Mouse (Mus musculus) heart, embryonic 15.5 days (tissue): ENCODE measurements at regions not wholly inside any gene's neighbourhood (a gene's known extent, or its start where the extent isn't known, plus 50 kb on each side); places are given as distances from the start of the nearest gene placed in this dataset.
"Not testable (repeated sequence)": the region's sequence is repeated elsewhere in the genome, so short reads cannot be mapped to it uniquely, and the experiment has no call there.

Experiments
- ATAC-seq: fragments of 200-750 bp; cut with Nextera tagmentation; replicated peaks from 2 replicates; pipeline ENCODE4 v1.8.0; 2017; ENCODE audit warnings: low read depth, moderate TSS enrichment; ENCODE audit not compliant: insufficient number of reproducible peaks, insufficient read depth, low FRiP score
- H3K27ac ChIP-seq: fragments of 300-500 bp; sonication (generic); 2 replicates; pipeline ENCODE4 v1.5.1; 2015; ENCODE audit warnings: mild to moderate bottlenecking, inconsistent platforms
- H3K27me3 ChIP-seq: fragments of 300-500 bp; sonication (generic); 2 replicates; pipeline ENCODE4 v1.6.1; 2015; ENCODE audit warnings: inconsistent platforms
- H3K36me3 ChIP-seq: fragments of 300-500 bp; sonication (generic); 2 replicates; pipeline ENCODE4 v1.6.1; 2015; ENCODE audit warnings: mild to moderate bottlenecking, inconsistent platforms
- H3K4me1 ChIP-seq: fragments of 300-500 bp; sonication (generic); replicated peaks from 2 replicates; pipeline ENCODE4 v1.6.1; 2015; ENCODE audit warnings: inconsistent platforms
- H3K4me2 ChIP-seq: fragments of 300-500 bp; sonication (generic); 2 replicates; pipeline ENCODE4 v1.6.1; 2015; ENCODE audit warnings: inconsistent platforms, mild to moderate bottlenecking, moderate library complexity
- H3K4me3 ChIP-seq: fragments of 300-500 bp; sonication (generic); 2 replicates; pipeline ENCODE4 v1.5.1; 2015; ENCODE audit warnings: mild to moderate bottlenecking, inconsistent platforms
- H3K9ac ChIP-seq: fragments of 300-500 bp; sonication (generic); 2 replicates; pipeline ENCODE4 v1.6.1; 2015; ENCODE audit warnings: mild to moderate bottlenecking, inconsistent platforms
- H3K9me3 ChIP-seq: fragments of 300-500 bp; sonication (generic); replicated peaks from 2 replicates; pipeline ENCODE4 v1.6.1; 2016; ENCODE audit warnings: inconsistent platforms
- WGBS: fragments of 180-500 bp; shearing (Covaris S2); methylation state at CpG from one replicate; pipeline ENCODE4 v1.1.7; 2015; ENCODE audit warnings: mixed read lengths; 5-methylcytosine and 5-hydroxymethylcytosine counted together

- no peak for ATAC-seq
- no peaks in the 10 kb centered on the region for H3K9me3 ChIP-seq
- WGBS, result 69% methylated on average over 3 of the region's 3 CpGs
- no peaks in the 10 kb centered on the region for H3K36me3 ChIP-seq
- no peaks in the 10 kb centered on the region for H3K27me3 ChIP-seq
- H3K4me3 ChIP-seq, result no peak overlapping the region
- H3K4me2 ChIP-seq, result no peak overlapping the region
- H3K27ac ChIP-seq, result no peak overlapping the region
- H3K9ac ChIP-seq, result no peak overlapping the region
- peaks cover 7% of the 10 kb centered on the region; the same call in 1 of the 2 replicates for H3K4me1 ChIP-seq
Measured at GRCm38 (mm10) chr14:104731319-104731995, 209.0 kb upstream of the Rnf219 start.

DNA sequence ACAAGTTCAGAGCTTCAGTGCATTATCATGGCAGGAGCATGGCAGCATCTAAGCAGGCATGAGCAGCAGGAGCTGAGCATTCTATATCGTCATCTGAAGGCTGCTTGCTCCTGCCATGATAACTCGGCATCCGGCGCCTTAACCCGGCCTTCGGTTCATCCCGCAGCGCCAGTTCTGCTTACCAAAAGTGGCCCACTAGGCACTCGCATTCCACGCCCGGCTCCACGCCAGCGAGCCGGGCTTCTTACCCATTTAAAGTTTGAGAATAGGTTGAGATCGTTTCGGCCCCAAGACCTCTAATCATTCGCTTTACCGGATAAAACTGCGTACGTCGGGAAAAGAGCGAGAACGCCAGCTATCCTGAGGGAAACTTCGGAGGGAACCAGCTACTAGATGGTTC, 193.2 kb upstream of the Rnf219 start:
- not testable (repeated sequence) for H3K27me3 ChIP-seq, H3K36me3 ChIP-seq, H3K9ac ChIP-seq, H3K9me3 ChIP-seq, H3K4me3 ChIP-seq, H3K4me2 ChIP-seq, H3K4me1 ChIP-seq, H3K27ac ChIP-seq, ATAC-seq
- 77% methylated on average over 24 of the region's 24 CpGs for WGBS

GRCm38 (mm10) chr14:104702283-104702893, 179.9 kb upstream of the Rnf219 start:
- Histone ChIP-seq H3K9ac (no peak overlapping the region), H3K27me3 (no peaks in the 10 kb centered on the region), H3K27ac (no peak overlapping the region), H3K4me2 (no peak overlapping the region), H3K4me1 (no peaks in the 10 kb centered on the region), H3K4me3 (no peak overlapping the region), H3K9me3 (no peaks in the 10 kb centered on the region), H3K36me3 (no peaks in the 10 kb centered on the region)
- no peak for ATAC-seq
- 83% methylated on average over 8 of the region's 8 CpGs for WGBS

DNA sequence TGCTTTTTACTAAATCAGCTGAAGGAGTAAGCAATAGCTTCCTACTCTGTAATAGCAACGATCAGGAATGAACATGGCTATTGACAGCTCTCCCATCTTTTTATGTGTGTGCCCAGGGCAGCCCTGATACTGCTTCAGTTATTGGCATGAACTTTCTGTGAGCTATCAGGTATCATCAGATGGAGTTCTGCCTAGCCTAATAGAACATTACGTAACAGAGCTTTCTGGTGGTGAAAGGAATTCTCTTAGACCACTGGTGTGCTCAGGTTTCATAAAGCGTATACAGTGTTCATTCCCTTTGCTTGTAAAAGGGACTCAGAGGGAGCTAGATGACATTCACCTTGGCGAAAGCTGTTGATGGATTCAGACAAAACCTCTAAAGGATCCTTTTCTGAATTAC, 176.5 kb upstream of the Rnf219 start:
- H3K27me3 ChIP-seq, result no peaks in the 10 kb centered on the region
- no peaks in the 10 kb centered on the region for H3K9me3 ChIP-seq
- no peak overlapping the region for H3K4me2 ChIP-seq
- H3K36me3 ChIP-seq, result no peaks in the 10 kb centered on the region
- ATAC-seq, result no peak
- no peaks in the 10 kb centered on the region for H3K4me1 ChIP-seq
- H3K4me3 ChIP-seq, result no peak overlapping the region
- H3K27ac ChIP-seq, result no peak overlapping the region
- H3K9ac ChIP-seq, result no peak overlapping the region
- WGBS, result 69% methylated on average over 4 of the region's 4 CpGs

DNA sequence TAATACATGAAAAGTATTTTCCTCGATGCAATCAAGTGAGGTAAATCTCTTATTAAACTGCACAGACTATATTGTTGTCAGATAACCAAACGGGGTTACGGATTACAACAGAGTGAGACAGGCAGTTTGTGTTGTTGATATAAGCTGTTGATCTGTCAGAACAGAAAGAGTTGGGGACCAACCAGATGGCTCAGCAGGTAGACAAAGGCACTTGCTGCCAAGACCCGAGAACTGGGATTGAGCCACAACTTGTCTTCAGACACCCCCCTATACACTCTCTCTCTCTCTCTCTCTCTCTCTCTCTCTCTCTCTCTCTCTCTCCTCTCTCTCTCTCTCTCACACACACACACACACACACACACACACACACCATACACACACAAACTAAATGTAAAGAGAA, 172.7 kb upstream of the Rnf219 start:
- 70% methylated on average over 4 of the region's 4 CpGs for WGBS
- no peak for ATAC-seq

DNA sequence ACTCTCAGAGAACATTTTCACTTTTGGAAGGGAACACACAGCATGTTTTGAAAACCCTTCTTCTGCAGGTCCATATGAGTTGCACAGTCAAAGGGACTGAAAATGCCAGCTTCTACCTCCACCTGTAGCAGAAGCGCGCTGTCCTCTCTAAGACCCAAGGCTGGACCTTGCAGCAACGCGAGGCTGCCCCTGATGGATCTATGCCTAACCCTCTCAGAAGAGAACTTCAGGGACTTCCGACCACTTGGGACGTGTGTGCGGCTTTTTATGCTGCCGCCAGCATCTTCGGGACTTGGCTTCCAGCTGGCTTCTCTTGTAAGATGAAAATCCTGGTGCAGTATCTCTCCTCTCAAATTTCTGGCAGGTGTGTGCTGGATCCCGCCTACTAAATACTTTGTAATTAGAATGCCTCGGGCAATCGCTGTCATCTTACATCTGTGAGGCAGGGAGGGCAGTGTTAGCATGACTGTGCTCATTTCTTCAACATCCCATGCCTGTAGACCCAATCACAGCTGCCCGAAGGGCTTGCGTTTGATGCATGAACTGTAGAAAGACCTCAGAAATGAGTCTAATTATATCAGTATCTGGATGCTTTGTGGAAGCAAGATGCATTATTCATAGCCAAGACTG, 171.8 kb upstream of the Rnf219 start:
- no peaks in the 10 kb centered on the region for H3K27me3 ChIP-seq
- no peak overlapping the region for H3K4me2 ChIP-seq
- no peaks in the 10 kb centered on the region for H3K9me3 ChIP-seq
- H3K9ac ChIP-seq, result no peak overlapping the region
- WGBS, result 80% methylated on average over 14 of the region's 14 CpGs
- no peak for ATAC-seq
- no peak overlapping the region for H3K4me3 ChIP-seq
- H3K36me3 ChIP-seq, result no peaks in the 10 kb centered on the region
- H3K4me1 ChIP-seq, result no peaks in the 10 kb centered on the region
- no peak overlapping the region for H3K27ac ChIP-seq

More for the DNA sequence above, 172.7 kb upstream of the Rnf219 start:
- H3K4me2 ChIP-seq, result no peak overlapping the region
- H3K9ac ChIP-seq, result no peak overlapping the region
- no peaks in the 10 kb centered on the region for H3K27me3 ChIP-seq
- H3K4me3 ChIP-seq, result no peak overlapping the region
- H3K36me3 ChIP-seq, result no peaks in the 10 kb centered on the region
- no peak overlapping the region for H3K27ac ChIP-seq
- no peaks in the 10 kb centered on the region for H3K9me3 ChIP-seq
- no peaks in the 10 kb centered on the region for H3K4me1 ChIP-seq

DNA sequence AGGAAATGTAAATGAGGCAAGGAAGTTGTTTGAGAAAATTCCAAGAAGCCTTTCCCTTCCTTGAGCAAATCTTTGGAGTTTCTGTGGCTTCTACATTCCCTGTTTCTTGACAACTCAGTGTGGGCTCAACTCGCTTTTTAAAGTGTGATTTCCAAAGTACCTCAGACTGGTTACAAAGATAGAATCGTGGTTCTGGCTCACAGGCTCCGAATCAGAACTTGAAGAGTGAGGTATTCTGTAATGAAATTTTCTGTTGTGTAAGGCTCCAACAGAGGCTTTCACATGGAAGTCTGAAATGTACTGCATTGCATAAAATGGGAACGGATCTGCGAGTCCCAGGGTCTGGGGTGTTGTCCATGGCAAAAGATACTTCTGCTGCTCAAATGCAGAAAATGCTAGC, 170.2 kb upstream of the Rnf219 start:
- ATAC-seq, result no peak
- Histone ChIP-seq H3K4me3 (no peak overlapping the region), H3K4me2 (no peak overlapping the region), H3K36me3 (no peaks in the 10 kb centered on the region), H3K4me1 (no peaks in the 10 kb centered on the region), H3K9ac (no peak overlapping the region), H3K9me3 (no peaks in the 10 kb centered on the region), H3K27me3 (no peaks in the 10 kb centered on the region), H3K27ac (no peak overlapping the region)
- WGBS, result 85% methylated on average over 5 of the region's 5 CpGs

- no peak overlapping the region for H3K4me2 ChIP-seq
- no peak for ATAC-seq
- no peak overlapping the region for H3K4me3 ChIP-seq
- no peaks in the 10 kb centered on the region for H3K4me1 ChIP-seq
- no peaks in the 10 kb centered on the region for H3K27me3 ChIP-seq
- H3K36me3 ChIP-seq, result no peaks in the 10 kb centered on the region
- H3K9ac ChIP-seq, result no peak overlapping the region
- H3K27ac ChIP-seq, result no peak overlapping the region
- no peaks in the 10 kb centered on the region for H3K9me3 ChIP-seq
- 75% methylated on average over 3 of the region's 3 CpGs for WGBS
Measured at GRCm38 (mm10) chr14:104688440-104688839, 166.0 kb upstream of the Rnf219 start.

DNA sequence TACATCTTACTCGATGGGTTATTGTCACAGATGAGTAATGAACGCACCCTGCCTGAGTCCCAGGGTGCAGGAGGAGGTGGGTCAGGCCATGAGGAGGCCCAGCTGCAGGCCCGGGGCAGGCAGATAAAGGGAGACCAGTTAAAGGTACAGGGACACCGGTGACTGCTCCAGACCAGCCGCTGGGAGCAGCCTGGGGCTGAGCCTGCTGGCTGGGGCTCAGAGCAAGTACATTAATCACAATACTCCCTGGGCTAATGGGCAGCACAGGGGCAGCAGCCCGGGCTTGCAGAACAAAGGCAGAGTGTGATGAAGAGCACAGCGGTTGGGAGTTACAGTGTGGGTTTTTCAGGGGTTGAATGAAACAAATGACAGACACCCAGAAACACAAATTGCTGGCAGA, 154.4 kb upstream of the Rnf219 start:
- 19% methylated on average over 7 of the region's 7 CpGs for WGBS
- Histone ChIP-seq H3K4me3 (no peak overlapping the region), H3K9me3 (no peaks in the 10 kb centered on the region), H3K4me1 (no peaks in the 10 kb centered on the region), H3K36me3 (no peaks in the 10 kb centered on the region), H3K9ac (no peak overlapping the region), H3K27me3 (no peaks in the 10 kb centered on the region), H3K27ac (no peak overlapping the region), H3K4me2 (no peak overlapping the region)
- peak; percentile 53; the same call in 1 of the 2 replicates for ATAC-seq

DNA sequence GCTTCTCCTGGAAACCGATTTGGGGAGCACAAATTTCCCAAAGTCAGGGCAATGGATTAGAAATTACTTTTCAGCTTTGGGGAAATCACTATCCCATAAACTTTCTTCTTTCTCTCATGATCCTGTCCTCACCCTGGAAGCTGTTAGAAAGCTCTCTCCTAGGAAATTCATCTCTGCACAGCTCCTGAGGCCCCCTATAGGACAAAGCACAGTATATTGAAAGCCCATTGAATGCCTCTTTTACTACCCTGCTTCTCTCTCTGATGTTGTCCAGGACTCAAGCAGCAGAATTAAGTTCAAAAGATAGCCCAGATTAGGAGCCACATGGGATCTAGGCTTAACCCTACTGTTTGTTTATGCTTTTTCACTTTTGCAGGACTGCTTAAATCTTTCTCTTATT, 139.3 kb upstream of the Rnf219 start:
- H3K36me3 ChIP-seq, result no peaks in the 10 kb centered on the region

DNA sequence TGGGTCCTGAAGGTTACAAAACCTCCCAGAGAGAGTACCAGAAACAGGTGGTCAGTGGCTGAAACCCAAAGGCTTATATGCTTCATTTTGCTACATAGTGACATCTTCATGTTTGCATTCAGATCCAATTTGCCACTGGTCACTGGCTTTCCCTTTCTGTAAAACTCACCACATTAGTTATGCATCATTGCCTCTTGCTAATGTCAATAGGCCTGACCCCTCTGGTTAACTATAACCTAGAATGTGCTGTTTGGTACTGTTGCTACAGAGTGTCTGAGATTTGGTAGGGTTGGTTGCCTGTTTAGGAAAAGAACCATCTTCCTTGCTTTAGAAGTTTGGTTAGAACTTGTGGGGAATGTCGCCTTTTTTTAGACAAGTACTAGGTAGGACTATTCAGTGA, 136.3 kb upstream of the Rnf219 start:
- Histone ChIP-seq H3K27me3 (no peaks in the 10 kb centered on the region), H3K9me3 (no peaks in the 10 kb centered on the region), H3K27ac (no peak overlapping the region), H3K9ac (no peak overlapping the region), H3K4me1 (no peaks in the 10 kb centered on the region), H3K4me3 (no peak overlapping the region), H3K4me2 (no peak overlapping the region), H3K36me3 (no peaks in the 10 kb centered on the region)
- ATAC-seq, result no peak
- 85% methylated on average over 1 of the region's 1 CpGs for WGBS

More for the DNA sequence above, 139.3 kb upstream of the Rnf219 start:
- no peaks in the 10 kb centered on the region for H3K9me3 ChIP-seq
- H3K9ac ChIP-seq, result no peak overlapping the region
- H3K27ac ChIP-seq, result no peak overlapping the region
- no peak for ATAC-seq
- no peaks in the 10 kb centered on the region for H3K4me1 ChIP-seq
- no peak overlapping the region for H3K4me3 ChIP-seq
- H3K27me3 ChIP-seq, result no peaks in the 10 kb centered on the region
- WGBS, result 54% methylated on average over 1 of the region's 1 CpGs
- H3K4me2 ChIP-seq, result no peak overlapping the region

GRCm38 (mm10) chr14:104649980-104650379, 127.5 kb upstream of the Rnf219 start:
- Histone ChIP-seq H3K27ac (no peak overlapping the region), H3K4me2 (no peak overlapping the region), H3K4me1 (no peaks in the 10 kb centered on the region), H3K9ac (no peak overlapping the region), H3K27me3 (no peaks in the 10 kb centered on the region), H3K9me3 (no peaks in the 10 kb centered on the region), H3K36me3 (no peaks in the 10 kb centered on the region), H3K4me3 (no peak overlapping the region)
- no peak for ATAC-seq
- WGBS, result 75% methylated on average over 5 of the region's 5 CpGs
